Comparison of ENCODE assay signal across 21 mouse cellular contexts in the genomic region with DNA sequence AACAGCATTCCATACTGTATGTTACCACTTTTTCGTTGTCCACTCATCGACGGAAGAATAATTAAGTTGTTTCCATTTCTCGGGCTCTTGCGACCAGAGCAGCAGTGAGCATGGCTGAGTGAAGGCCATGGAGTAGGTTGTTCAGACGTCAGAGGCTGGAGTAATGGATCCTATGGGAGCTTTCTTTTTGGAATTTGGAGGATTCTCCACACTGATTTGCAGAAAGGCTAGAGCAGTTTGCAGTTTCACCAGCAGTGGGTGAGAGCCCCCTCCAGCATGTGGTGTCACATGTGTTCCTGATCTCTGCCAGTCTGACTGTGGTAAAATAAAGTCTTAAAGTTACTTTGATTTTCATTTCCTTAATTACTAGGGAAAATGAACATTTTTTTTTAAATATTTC. TPM values are rescaled to one million over a fixed set of nuclear protein-coding genes. Genes with fewer than 3 reads are reported as not detected.
"Had no signal": no experiment of that assay in that cellular context is flagged by ENCODE, and none has a peak within 500 bp of the region (broad histone marks: within the 10 kb centered on the region; RNA-seq: fewer than 3 reads in every experiment).

No protein-coding gene starts in this region.

- H3K9me3 ChIP-seq: liver, embryonic 15.5 days; midbrain, embryonic 10.5 days; neural tube, embryonic 15.5 days had no signal

- H3K9ac ChIP-seq: liver, embryonic 15.5 days; neural tube, embryonic 15.5 days had no signal

- DNase-seq: kidney, adult 2 months; kidney, postnatal 14 days; left cerebral cortex, postnatal 4 days; lung, adult 2 months; lung, postnatal 36 days; midbrain, embryonic 14.5 days; right cerebral cortex, adult 18-20 months; right cerebral cortex, postnatal 25 days; thymus, adult 2 months; thymus, postnatal 25 days had no signal

- H3K4me3 ChIP-seq: liver, embryonic 15.5 days; midbrain, embryonic 10.5 days; myocyte; neural tube, embryonic 15.5 days had no signal

- H3K4me1 ChIP-seq: liver, embryonic 15.5 days; midbrain, embryonic 10.5 days had no signal

- H3K36me3 ChIP-seq: liver, embryonic 15.5 days; midbrain, embryonic 10.5 days; neural tube, embryonic 15.5 days had no signal

- H3K27me3 ChIP-seq: liver, embryonic 15.5 days; neural tube, embryonic 15.5 days had no signal

- ATAC-seq: intestine, embryonic 16.5 days; lung, postnatal 0 days had no signal

- H3K4me2 ChIP-seq: liver, embryonic 11.5 days; liver, embryonic 15.5 days; neural tube, embryonic 15.5 days had no signal

- H3K27ac ChIP-seq: liver, embryonic 15.5 days; midbrain, embryonic 10.5 days; neural tube, embryonic 15.5 days had no signal

RNA-seq across cellular contexts. Expression of a gene that starts 25.6 kb away (rescaled TPM):
- polyA plus RNA-seq: intestine, embryonic 16.5 days; kidney, adult 2 months; large intestine, adult 2 months; liver, embryonic 11.5 days; liver, embryonic 15.5 days; lung, adult 2 months; lung, postnatal 0 days; midbrain, embryonic 10.5 days; midbrain, embryonic 14.5 days; myocyte; neural tube, embryonic 11.5 days; neural tube, embryonic 15.5 days; testis, adult 2 months; thymus, adult 2 months; urinary bladder, adult 2 months had no signal
